Mouse (Mus musculus): Measurements from ENCODE around the gene Gm49380. TPM values are rescaled to one million over a fixed set of nuclear protein-coding genes. Genes with fewer than 3 reads are reported as not detected.

Gm49380 gene
- polyA plus RNA-seq, 1 experiment = 0.29 TPM

- no peak for DNase-seq (ENCODE audit: low read depth)
- TF ChIP-seq CTCF (IDR thresholded peaks at IDR 0.05; ENCODE audit: borderline replicate concordance, extremely low read depth, insufficient read depth, insufficient read length) = no peak
- TF ChIP-seq POLR2A (IDR thresholded peaks at IDR 0.05; ENCODE audit: borderline replicate concordance, extremely low read depth, insufficient read depth, insufficient read length, poor library complexity, severe bottlenecking) = no peak
Observed at GRCm38 (mm10) chr9:44049381-44050165, 63.7 kb downstream of the Gm49380 start.

- no peak for TF ChIP-seq POLR2A (IDR thresholded peaks at IDR 0.05; ENCODE audit: borderline replicate concordance, extremely low read depth, insufficient read depth, insufficient read length, poor library complexity, severe bottlenecking)
- DNase-seq (ENCODE audit: low read depth) = no peak
Observed at GRCm38 (mm10) chr9:44048541-44049380, 64.5 kb downstream of the Gm49380 start.

GRCm38 (mm10) chr9:44047571-44048490, 65.5 kb downstream of the Gm49380 start:
- no peak for TF ChIP-seq CTCF (IDR thresholded peaks at IDR 0.05; ENCODE audit: borderline replicate concordance, extremely low read depth, insufficient read depth, insufficient read length)
- TF ChIP-seq POLR2A (IDR thresholded peaks at IDR 0.05; ENCODE audit: borderline replicate concordance, extremely low read depth, insufficient read depth, insufficient read length, poor library complexity, severe bottlenecking) = no peak
- no peak for DNase-seq (ENCODE audit: low read depth)

GRCm38 (mm10) chr9:44047071-44047470, 66.2 kb downstream of the Gm49380 start:
- TF ChIP-seq CTCF (IDR thresholded peaks at IDR 0.05; ENCODE audit: borderline replicate concordance, extremely low read depth, insufficient read depth, insufficient read length) (no peak), POLR2A (IDR thresholded peaks at IDR 0.05; ENCODE audit: borderline replicate concordance, extremely low read depth, insufficient read depth, insufficient read length, poor library complexity, severe bottlenecking) (no peak)
- DNase-seq (ENCODE audit: low read depth) = peak; percentile 30

- DNase-seq (ENCODE audit: low read depth) = no peak
Observed at GRCm38 (mm10) chr9:44046426-44046825, 66.9 kb downstream of the Gm49380 start.

GRCm38 (mm10) chr9:44045884-44046272, 67.4 kb downstream of the Gm49380 start:
- TF ChIP-seq CTCF (IDR thresholded peaks at IDR 0.05; ENCODE audit: borderline replicate concordance, extremely low read depth, insufficient read depth, insufficient read length) = no peak
- TF ChIP-seq POLR2A (IDR thresholded peaks at IDR 0.05; ENCODE audit: borderline replicate concordance, extremely low read depth, insufficient read depth, insufficient read length, poor library complexity, severe bottlenecking) = no peak
- no peak for DNase-seq (ENCODE audit: low read depth)

More at GRCm38 (mm10) chr9:44046426-44046825, 66.9 kb downstream of the Gm49380 start:
- TF ChIP-seq POLR2A (IDR thresholded peaks at IDR 0.05; ENCODE audit: borderline replicate concordance, extremely low read depth, insufficient read depth, insufficient read length, poor library complexity, severe bottlenecking) (no peak), CTCF (IDR thresholded peaks at IDR 0.05; ENCODE audit: borderline replicate concordance, extremely low read depth, insufficient read depth, insufficient read length) (no peak)

GRCm38 (mm10) chr9:44045158-44045883, 68.0 kb downstream of the Gm49380 start:
- no peak for DNase-seq (ENCODE audit: low read depth)
- no peak for TF ChIP-seq CTCF (IDR thresholded peaks at IDR 0.05; ENCODE audit: borderline replicate concordance, extremely low read depth, insufficient read depth, insufficient read length)
- TF ChIP-seq POLR2A (IDR thresholded peaks at IDR 0.05; ENCODE audit: borderline replicate concordance, extremely low read depth, insufficient read depth, insufficient read length, poor library complexity, severe bottlenecking) = no peak

GRCm38 (mm10) chr9:44044426-44045157, 68.7 kb downstream of the Gm49380 start:
- TF ChIP-seq POLR2A (IDR thresholded peaks at IDR 0.05; ENCODE audit: borderline replicate concordance, extremely low read depth, insufficient read depth, insufficient read length, poor library complexity, severe bottlenecking) = no peak
- no peak for TF ChIP-seq CTCF (IDR thresholded peaks at IDR 0.05; ENCODE audit: borderline replicate concordance, extremely low read depth, insufficient read depth, insufficient read length)
- no peak for DNase-seq (ENCODE audit: low read depth)

GRCm38 (mm10) chr9:44043708-44044425, 69.4 kb downstream of the Gm49380 start:
- DNase-seq (ENCODE audit: low read depth) = no peak
- TF ChIP-seq CTCF (IDR thresholded peaks at IDR 0.05; ENCODE audit: borderline replicate concordance, extremely low read depth, insufficient read depth, insufficient read length) = no peak
- no peak for TF ChIP-seq POLR2A (IDR thresholded peaks at IDR 0.05; ENCODE audit: borderline replicate concordance, extremely low read depth, insufficient read depth, insufficient read length, poor library complexity, severe bottlenecking)
